Mouse (Mus musculus): Measurements from ENCODE around the gene Ccdc88b. TPM values are rescaled to one million over a fixed set of nuclear protein-coding genes. Genes with fewer than 3 reads are reported as not detected.
A peak's percentile ranks its signal among the peaks of the same experiment; 100 is the strongest.

The Ccdc88b gene
- polyA plus RNA-seq, 2 experiments, result 1.1 to 2.3 TPM

DNA sequence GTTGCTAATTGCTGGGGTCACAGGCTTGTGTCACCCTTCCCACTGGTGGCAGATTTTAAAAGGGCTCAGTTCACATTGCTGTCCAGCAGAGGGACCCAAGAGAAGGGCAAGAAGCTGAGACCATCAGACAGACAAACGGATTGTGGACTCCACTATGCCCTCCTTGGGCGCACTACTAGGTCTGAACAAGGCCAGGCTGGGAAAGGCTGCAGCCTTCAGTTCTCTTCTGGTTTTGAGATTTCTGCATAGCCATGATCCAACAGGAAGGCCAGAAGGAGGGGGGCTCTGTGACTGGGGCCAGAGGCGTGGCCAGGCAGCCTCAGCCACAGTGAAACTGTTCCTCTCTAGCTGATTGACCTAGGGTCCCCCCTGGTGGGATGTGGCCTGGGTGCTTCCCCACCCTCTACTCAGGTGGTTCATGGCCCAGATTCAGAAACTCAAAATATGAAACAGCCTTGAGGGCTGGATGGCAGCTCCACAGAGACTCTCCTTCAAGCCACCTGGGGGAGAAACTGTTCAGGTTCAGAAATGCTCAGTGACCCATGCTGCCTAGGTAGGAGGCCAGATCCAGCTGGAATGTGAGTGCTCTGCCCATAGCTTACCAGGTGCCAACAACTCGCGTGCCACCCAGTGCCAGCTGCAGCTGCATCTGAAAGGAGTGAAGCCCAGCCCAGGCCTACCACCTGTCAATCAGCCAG lies 13.7 kb upstream of the Ccdc88b start:
- 40% methylated on average over 5 of the region's 5 CpGs for WGBS (ENCODE audit: insufficient replicate concordance)

GRCm38 (mm10) chr19:6869355-6869754 lies 11.3 kb upstream of the Ccdc88b start:
- H3K4me3 ChIP-seq (ENCODE audit: insufficient read depth in 1 of 2, low read depth in 2 of 2, low read length in 2 of 2), result peak overlapping the region; percentile 32 to 87
- H3K4me1 ChIP-seq (replicated peaks; ENCODE audit: control insufficient read depth in 2 of 2, insufficient read depth in 2 of 2, low read length in 1 of 2), result peaks cover 2 to 11% of the 10 kb centered on the region in 2 experiments; a peak in 2 of 4 replicates
- H3K4me2 ChIP-seq (ENCODE audit: low read depth), result peak overlapping the region; percentile 50
- ATAC-seq (ENCODE audit: insufficient read depth), result peak; percentile 56
- 1% methylated on average over 5 of the region's 5 CpGs for WGBS (ENCODE audit: insufficient replicate concordance)
- no peaks in the 10 kb centered on the region for H3K27me3 ChIP-seq (ENCODE audit: control insufficient read depth, insufficient read depth, low read length)
- peak overlapping the region; percentile 18 for H3K9ac ChIP-seq (replicated peaks)
- TF ChIP-seq CTCF (IDR thresholded peaks at IDR 0.05; ENCODE audit: low read depth) (no peak), EP300 (IDR thresholded peaks at IDR 0.05; ENCODE audit: low read depth) (no peak)
- H3K9me3 ChIP-seq (ENCODE audit: control insufficient read depth, low read length), result no peaks in the 10 kb centered on the region
- H3K36me3 ChIP-seq (replicated peaks; ENCODE audit: control insufficient read depth, insufficient read depth, low read depth), result no peaks in the 10 kb centered on the region
- H3K27ac ChIP-seq, result no peak overlapping the region
- DNase-seq (ENCODE audit: low read depth in 3 of 3, low spot score in 3 of 3), result peak; percentile 44 to 47 (median 45)

More for the DNA sequence above, 13.7 kb upstream of the Ccdc88b start:
- Histone ChIP-seq H3K4me1 (replicated peaks; ENCODE audit: control insufficient read depth in 2 of 2, insufficient read depth in 2 of 2, low read length in 1 of 2) (peaks cover 2 to 11% of the 10 kb centered on the region in 2 experiments; a peak in 2 of 4 replicates), H3K27me3 (ENCODE audit: control insufficient read depth, insufficient read depth, low read length) (no peaks in the 10 kb centered on the region), H3K27ac (no peak overlapping the region), H3K36me3 (replicated peaks; ENCODE audit: control insufficient read depth, insufficient read depth, low read depth) (no peaks in the 10 kb centered on the region), H3K9me3 (ENCODE audit: control insufficient read depth, low read length) (no peaks in the 10 kb centered on the region), H3K4me3 (ENCODE audit: insufficient read depth in 1 of 2, low read depth in 2 of 2, low read length in 2 of 2) (no peak overlapping the region), H3K9ac (replicated peaks) (no peak overlapping the region), H3K4me2 (ENCODE audit: low read depth) (peak overlapping the region; percentile 8; the same call in 1 of the 2 replicates)
- ATAC-seq (ENCODE audit: insufficient read depth) (0 out of 2 replicates have a peak, but pooled peaks have one; percentile 23), DNase-seq (ENCODE audit: low read depth in 3 of 3, low spot score in 3 of 3) (peak in 2 of 3 experiments; percentile 41 to 42)
- peak; percentile 81 for TF ChIP-seq CTCF (IDR thresholded peaks at IDR 0.05; ENCODE audit: low read depth)
- no peak for TF ChIP-seq EP300 (IDR thresholded peaks at IDR 0.05; ENCODE audit: low read depth)

DNA sequence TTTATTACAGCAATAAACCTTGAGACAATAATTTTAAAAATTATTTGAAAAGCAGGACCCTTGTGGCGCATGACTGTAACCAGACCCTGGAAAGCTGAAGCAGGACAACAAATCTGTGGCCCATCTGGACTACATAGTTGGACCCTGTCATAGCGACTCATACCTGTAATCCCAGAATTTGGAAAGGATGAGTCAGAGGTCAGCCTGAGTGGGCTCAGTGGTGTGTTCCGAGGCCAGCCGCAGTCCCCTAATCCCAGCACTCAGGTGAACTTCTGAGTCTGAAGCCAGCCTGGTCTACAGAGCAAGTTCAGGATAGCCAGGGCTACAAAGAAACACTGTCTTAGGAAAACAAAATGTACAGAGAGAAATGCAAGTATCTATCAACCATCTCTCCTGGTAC lies 3.4 kb upstream of the Ccdc88b start:
- no peak for ATAC-seq (ENCODE audit: insufficient read depth)

DNA sequence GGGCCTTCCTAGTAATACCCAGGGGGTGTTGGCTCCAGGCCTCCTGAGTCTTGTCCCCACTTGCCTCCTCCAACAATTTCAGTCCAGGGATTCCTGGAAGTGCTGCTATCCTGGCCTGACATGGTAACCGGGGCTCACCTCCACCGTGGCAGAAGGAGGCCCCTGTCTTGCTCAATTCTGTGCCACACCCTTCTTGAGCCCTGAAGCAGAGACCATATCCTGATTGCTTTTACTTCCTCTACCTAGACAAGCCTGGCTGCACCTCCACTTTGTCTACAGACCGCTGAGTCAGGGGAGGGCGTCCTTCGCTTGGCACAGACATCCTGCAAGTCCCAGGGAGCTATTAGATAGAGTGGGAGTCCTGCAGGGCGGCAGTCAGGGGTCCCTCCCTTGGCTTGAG lies 2.7 kb upstream of the Ccdc88b start:
- H3K27ac ChIP-seq, result no peak overlapping the region
- WGBS (ENCODE audit: insufficient replicate concordance), result 37% methylated on average over 6 of the region's 6 CpGs
- H3K27me3 ChIP-seq (ENCODE audit: control insufficient read depth, insufficient read depth, low read length), result no peaks in the 10 kb centered on the region
- H3K4me1 ChIP-seq (replicated peaks; ENCODE audit: control insufficient read depth in 2 of 2, insufficient read depth in 2 of 2, low read length in 1 of 2), result peaks cover 0 to 5% of the 10 kb centered on the region in 2 experiments; a peak in 1 of 4 replicates
- no peaks in the 10 kb centered on the region for H3K9me3 ChIP-seq (ENCODE audit: control insufficient read depth, low read length)
- H3K9ac ChIP-seq (replicated peaks), result no peak overlapping the region
- no peak for ATAC-seq (ENCODE audit: insufficient read depth)
- H3K4me3 ChIP-seq (ENCODE audit: insufficient read depth in 1 of 2, low read depth in 2 of 2, low read length in 2 of 2), result no peak overlapping the region
- TF ChIP-seq EP300 (IDR thresholded peaks at IDR 0.05; ENCODE audit: low read depth) (no peak), CTCF (IDR thresholded peaks at IDR 0.05; ENCODE audit: low read depth) (no peak)
- no peak for DNase-seq (ENCODE audit: low read depth in 3 of 3, low spot score in 3 of 3)
- H3K4me2 ChIP-seq (ENCODE audit: low read depth), result no peak overlapping the region
- H3K36me3 ChIP-seq (replicated peaks; ENCODE audit: control insufficient read depth, insufficient read depth, low read depth), result no peaks in the 10 kb centered on the region

More for the DNA sequence above, 3.4 kb upstream of the Ccdc88b start:
- Histone ChIP-seq H3K36me3 (replicated peaks; ENCODE audit: control insufficient read depth, insufficient read depth, low read depth) (no peaks in the 10 kb centered on the region), H3K27ac (no peak overlapping the region), H3K27me3 (ENCODE audit: control insufficient read depth, insufficient read depth, low read length) (no peaks in the 10 kb centered on the region), H3K4me3 (ENCODE audit: insufficient read depth in 1 of 2, low read depth in 2 of 2, low read length in 2 of 2) (no peak overlapping the region), H3K4me2 (ENCODE audit: low read depth) (no peak overlapping the region), H3K9me3 (ENCODE audit: control insufficient read depth, low read length) (no peaks in the 10 kb centered on the region), H3K9ac (replicated peaks) (no peak overlapping the region), H3K4me1 (replicated peaks; ENCODE audit: control insufficient read depth in 2 of 2, insufficient read depth in 2 of 2, low read length in 1 of 2) (no peaks in the 10 kb centered on the region; a peak in 1 of 4 replicates)
- DNase-seq (ENCODE audit: low read depth in 3 of 3, low spot score in 3 of 3), result no peak
- TF ChIP-seq EP300 (IDR thresholded peaks at IDR 0.05; ENCODE audit: low read depth) (no peak), CTCF (IDR thresholded peaks at IDR 0.05; ENCODE audit: low read depth) (no peak)
- 82% methylated on average over 4 of the region's 4 CpGs for WGBS (ENCODE audit: insufficient replicate concordance)

GRCm38 (mm10) chr19:6859971-6860370 lies 2.0 kb upstream of the Ccdc88b start:
- no peak overlapping the region for H3K4me3 ChIP-seq (ENCODE audit: insufficient read depth in 1 of 2, low read depth in 2 of 2, low read length in 2 of 2)
- no peak overlapping the region for H3K27ac ChIP-seq
- H3K4me2 ChIP-seq (ENCODE audit: low read depth), result no peak overlapping the region
- no peaks in the 10 kb centered on the region for H3K36me3 ChIP-seq (replicated peaks; ENCODE audit: control insufficient read depth, insufficient read depth, low read depth)
- DNase-seq (ENCODE audit: low read depth in 3 of 3, low spot score in 3 of 3) (no peak), ATAC-seq (ENCODE audit: insufficient read depth) (no peak)
- WGBS (ENCODE audit: insufficient replicate concordance), result 70% methylated on average over 3 of the region's 3 CpGs
- no peaks in the 10 kb centered on the region for H3K27me3 ChIP-seq (ENCODE audit: control insufficient read depth, insufficient read depth, low read length)
- no peak overlapping the region for H3K9ac ChIP-seq (replicated peaks)
- peaks cover 0 to 7% of the 10 kb centered on the region in 2 experiments; a peak in 1 of 4 replicates for H3K4me1 ChIP-seq (replicated peaks; ENCODE audit: control insufficient read depth in 2 of 2, insufficient read depth in 2 of 2, low read length in 1 of 2)
- TF ChIP-seq EP300 (IDR thresholded peaks at IDR 0.05; ENCODE audit: low read depth) (no peak), CTCF (IDR thresholded peaks at IDR 0.05; ENCODE audit: low read depth) (no peak)
- H3K9me3 ChIP-seq (ENCODE audit: control insufficient read depth, low read length), result no peaks in the 10 kb centered on the region
